Mouse (Mus musculus): Measurements from ENCODE around the gene Ager.

DNA sequence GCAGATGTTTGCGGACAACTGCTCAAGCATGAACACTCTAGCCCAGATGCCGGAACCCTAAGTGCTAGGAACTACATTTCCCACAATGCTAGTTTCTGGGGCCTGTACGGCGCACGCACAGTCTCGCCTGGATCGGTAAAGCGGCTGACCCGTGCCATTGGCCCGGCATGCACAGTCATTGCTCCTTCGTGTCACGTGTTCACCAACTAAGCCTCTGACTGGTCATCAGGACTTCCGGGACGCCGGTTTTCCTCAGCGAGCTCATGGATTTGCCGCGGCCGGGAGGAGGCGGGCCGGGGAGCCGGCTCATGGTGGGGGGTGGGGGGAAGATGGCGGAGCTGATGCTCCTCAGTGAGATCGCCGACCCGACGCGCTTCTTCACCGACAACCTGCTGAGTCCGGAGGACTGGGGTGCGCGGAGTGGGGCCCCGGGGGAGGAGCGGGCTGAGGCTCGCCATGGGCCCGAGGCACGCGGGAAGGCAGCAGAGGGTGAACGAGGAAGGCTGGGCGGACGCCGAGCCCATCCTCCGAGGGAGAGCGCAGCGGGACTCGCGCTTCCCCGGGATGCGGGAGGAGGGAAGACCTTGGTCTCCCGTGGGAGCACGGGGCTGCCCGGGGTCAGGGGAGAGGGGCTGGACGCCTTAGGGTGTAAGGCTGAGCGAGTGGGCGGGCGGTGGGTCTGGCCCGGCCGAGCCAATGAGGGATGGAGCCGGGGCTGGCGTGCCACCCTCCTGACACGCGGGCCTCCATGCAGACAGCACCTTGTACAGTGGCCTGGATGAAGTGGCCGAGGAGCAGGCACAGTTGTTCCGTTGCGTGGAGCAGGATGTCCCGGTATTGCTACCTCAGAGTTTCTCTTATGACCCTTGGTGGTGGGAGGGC, 49.5 kb downstream of the Ager start, which contains the start of gene Atf6b:
- TF ChIP-seq CTCF (conservative IDR thresholded peaks at IDR 0.05; ENCODE audit: low read length) = no peak
- TF ChIP-seq POU5F1 (IDR thresholded peaks at IDR 0.05; ENCODE audit: borderline replicate concordance, low read length) = no peak
